Mouse (Mus musculus) retina, postnatal 1 day (tissue): ENCODE measurements around the gene Eri2.

Experiments
- DNase-seq: peaks from one replicate; pipeline ENCODE4 v3.0.0-alpha.2; 2012

Eri2 gene

GRCm38 (mm10) chr7:119739798-119740468 lies 53.9 kb downstream of the Eri2 start:
- DNase-seq, result peak; percentile 44

DNA sequence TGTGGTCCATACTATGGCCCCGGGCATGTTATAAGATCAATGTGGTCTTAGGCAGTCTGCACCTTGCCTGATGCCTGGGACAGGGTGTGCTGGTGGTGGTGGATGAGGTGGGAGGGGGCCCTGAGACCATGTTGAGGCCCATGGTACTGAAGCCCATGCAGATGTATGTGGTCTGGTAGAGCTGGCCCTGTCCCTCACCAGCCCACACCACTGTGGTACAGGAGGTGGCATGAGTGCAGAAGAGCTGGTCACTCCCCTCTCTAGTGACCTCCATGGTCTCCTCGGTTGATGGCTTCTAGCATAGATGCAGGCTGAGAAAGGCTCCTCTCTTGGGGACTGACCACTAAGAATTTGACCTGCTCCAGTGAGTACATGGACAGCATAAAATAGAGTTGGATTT lies 55.0 kb downstream of the Eri2 start:
- DNase-seq, result no peak

- peak; percentile 32 for DNase-seq
Measured at GRCm38 (mm10) chr7:119731262-119731661, 62.6 kb downstream of the Eri2 start.

GRCm38 (mm10) chr7:119727621-119728020 lies 66.2 kb downstream of the Eri2 start:
- DNase-seq, result no peak

DNA sequence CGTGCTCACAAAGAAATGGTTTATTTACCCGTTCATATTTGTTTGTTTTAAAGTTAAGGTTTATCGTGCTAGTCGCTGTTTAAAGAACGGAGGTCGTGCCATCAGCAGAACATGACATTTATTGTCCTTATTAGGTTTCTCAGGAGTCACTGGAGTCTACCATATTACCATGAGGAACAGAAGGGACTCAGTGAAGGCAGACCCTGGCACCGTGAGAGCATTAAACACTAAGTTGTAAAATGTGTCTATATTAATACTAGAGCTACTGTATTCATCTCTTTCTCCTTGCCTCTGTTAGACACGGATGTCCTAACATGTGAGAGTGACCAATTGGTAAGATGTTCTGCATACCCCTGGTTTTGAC lies 72.9 kb downstream of the Eri2 start:
- no peak for DNase-seq

DNA sequence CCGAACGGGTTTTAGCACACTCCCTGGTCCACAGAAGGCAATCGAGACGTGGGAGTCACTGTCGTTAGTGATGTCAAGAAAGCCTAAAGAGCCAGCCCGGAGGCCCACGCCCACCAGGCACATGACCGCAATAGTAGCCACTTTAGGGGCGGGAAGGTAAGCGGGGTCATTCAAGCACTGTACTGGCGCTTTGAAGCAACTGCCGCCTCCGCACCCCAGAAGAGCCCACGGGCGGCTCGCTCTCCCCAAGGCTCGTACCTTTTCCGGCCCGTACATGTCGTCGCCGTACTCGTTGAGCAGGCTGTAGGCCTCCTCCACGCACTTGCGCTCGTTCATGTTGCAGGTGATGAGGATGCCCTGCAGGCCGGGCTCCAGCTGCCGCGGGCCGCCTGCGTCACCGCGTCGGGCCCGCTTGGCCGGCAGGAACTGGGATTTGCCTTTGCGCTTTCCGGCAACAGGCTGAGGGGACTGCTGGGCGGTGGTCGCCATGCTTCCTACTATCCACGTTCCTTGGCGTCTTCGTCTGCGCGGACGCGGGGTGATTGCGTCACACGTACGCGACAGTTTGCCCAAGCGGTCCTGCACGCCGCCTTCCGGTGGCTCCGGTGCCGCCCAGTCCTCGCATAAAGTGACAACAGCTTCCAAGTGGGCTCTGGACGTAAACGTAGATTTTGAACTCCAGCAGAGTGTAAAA lies 73.5 kb downstream of the Eri2 start, which contains the start of gene Thumpd1:
Thumpd1 (minus strand) TSS at position 546 of the 694 bp plus-strand sequence.
- peak; percentile 96 for DNase-seq
